Mouse (Mus musculus) heart, embryonic 11.5 days (tissue): ENCODE measurements around the gene Olfr572. TPM values are rescaled to one million over a fixed set of nuclear protein-coding genes. Genes with fewer than 3 reads are reported as not detected.

Experiments used
- polyA plus RNA-seq: library from polyadenylated mRNA; unstranded; fragments of >200 nt; fragmentation: Nextera tagmentation; extraction: Ambion mirVana; gene quantifications from 2 replicates; pipeline ENCODE4 v1.2.1, GENCODE M21; 2014

The Olfr572 gene
- polyA plus RNA-seq, 1 experiment from 2014 or later: not detected

Other genes with a start within 250 kb of the Olfr572 start
- 14.0 and 16.5 TPM in 2 replicates for gene Trim68, start 237.1 kb upstream of the Olfr572 start, polyA plus RNA-seq
- gene Olfr557, start 228.5 kb upstream of the Olfr572 start, polyA plus RNA-seq: not detected in 2 replicates
- not detected in 2 replicates for gene Olfr558, start 222.2 kb upstream of the Olfr572 start, polyA plus RNA-seq
- not detected in 2 replicates for gene Olfr33, start 205.3 kb upstream of the Olfr572 start, polyA plus RNA-seq
- gene Olfr559, start 196.9 kb upstream of the Olfr572 start, polyA plus RNA-seq: not detected in 2 replicates
- gene Olfr560, start 165.0 kb upstream of the Olfr572 start, polyA plus RNA-seq: not detected in 2 replicates
- gene Olfr78, start 164.9 kb upstream of the Olfr572 start, polyA plus RNA-seq: 0.10 TPM in 1 of 2 replicates, not detected in the other
- gene Olfr561, start 153.2 kb upstream of the Olfr572 start, polyA plus RNA-seq: not detected in 2 replicates
- gene Olfr564, start 120.9 kb upstream of the Olfr572 start, polyA plus RNA-seq: not detected in 2 replicates
- not detected in 2 replicates for gene Olfr566, start 65.6 kb upstream of the Olfr572 start, polyA plus RNA-seq
- gene Olfr568, start 47.3 kb upstream of the Olfr572 start, polyA plus RNA-seq: not detected in 2 replicates
- not detected in 2 replicates for gene Olfr569, start 33.5 kb upstream of the Olfr572 start, polyA plus RNA-seq
- gene Olfr570, start 29.8 kb upstream of the Olfr572 start, polyA plus RNA-seq: not detected in 2 replicates
- not detected in 2 replicates for gene Olfr571, start 6.9 kb upstream of the Olfr572 start, polyA plus RNA-seq
- gene Olfr573-ps1, start 18.2 kb downstream of the Olfr572 start, polyA plus RNA-seq: not detected in 2 replicates
- gene Olfr574, start 24.1 kb downstream of the Olfr572 start, polyA plus RNA-seq: not detected in 2 replicates
- gene Olfr575, start 34.4 kb downstream of the Olfr572 start, polyA plus RNA-seq: not detected in 2 replicates
- not detected in 2 replicates for gene Olfr576, start 38.3 kb downstream of the Olfr572 start, polyA plus RNA-seq
- not detected in 2 replicates for gene Olfr577, start 51.5 kb downstream of the Olfr572 start, polyA plus RNA-seq
- not detected in 2 replicates for gene Olfr578, start 64.9 kb downstream of the Olfr572 start, polyA plus RNA-seq
- gene Olfr582, start 113.6 kb downstream of the Olfr572 start, polyA plus RNA-seq: not detected in 2 replicates
- not detected in 2 replicates for gene Olfr583, start 126.9 kb downstream of the Olfr572 start, polyA plus RNA-seq
- gene Olfr584, start 157.5 kb downstream of the Olfr572 start, polyA plus RNA-seq: not detected in 2 replicates
- gene Olfr585, start 173.3 kb downstream of the Olfr572 start, polyA plus RNA-seq: not detected in 2 replicates
- gene Olfr586, start 201.2 kb downstream of the Olfr572 start, polyA plus RNA-seq: not detected in 2 replicates
- gene Olfr588-ps1, start 216.5 kb downstream of the Olfr572 start, polyA plus RNA-seq: not detected in 2 replicates
- gene Olfr589, start 231.9 kb downstream of the Olfr572 start, polyA plus RNA-seq: not detected in 2 replicates